Mouse (Mus musculus) testis, adult 2 months (tissue): ENCODE measurements around the gene Slc30a4. TPM values are rescaled to one million over a fixed set of nuclear protein-coding genes. Genes with fewer than 3 reads are reported as not detected.

Experiments
- H3K27ac ChIP-seq: fragments of 200-500 bp; 2 replicates; pipeline ENCODE4 v1.5.1; 2012; ENCODE audit warnings: low read depth, low read length; ENCODE audit not compliant: control insufficient read depth, insufficient read depth
- H3K27me3 ChIP-seq: fragments of 200-500 bp; 2 replicates; pipeline ENCODE4 v1.6.1; 2012; ENCODE audit warnings: mild to moderate bottlenecking, low read length, moderate library complexity; ENCODE audit not compliant: control insufficient read depth, insufficient read depth
- H3K36me3 ChIP-seq: fragments of 200-500 bp; 2 replicates; pipeline ENCODE4 v1.6.1; 2012; ENCODE audit warnings: mild to moderate bottlenecking, low read length; ENCODE audit not compliant: control insufficient read depth, insufficient read depth
- H3K4me1 ChIP-seq: fragments of 200-500 bp; 2 replicates; pipeline ENCODE4 v1.6.1; 2012; ENCODE audit warnings: low read length; ENCODE audit not compliant: control insufficient read depth, insufficient read depth
- H3K4me3 ChIP-seq: fragments of 200-500 bp; 2 replicates; pipeline ENCODE4 v1.5.1; 2012; ENCODE audit warnings: low read depth, mild to moderate bottlenecking, low read length, moderate library complexity, mixed read lengths; ENCODE audit not compliant: control insufficient read depth
- CTCF ChIP-seq: fragments of 200-500 bp; IDR thresholded peaks from 2 replicates; pipeline ENCODE4 v1.5.1; 2012; ENCODE audit warnings: low read depth, mild to moderate bottlenecking, inconsistent platforms, low read length, moderate library complexity; ENCODE audit not compliant: control insufficient read depth, insufficient read depth, insufficient replicate concordance
- POLR2A ChIP-seq: fragments of 200-500 bp; IDR thresholded peaks from 2 replicates; pipeline ENCODE4 v1.6.1; 2012; ENCODE audit warnings: low read depth, mild to moderate bottlenecking, inconsistent platforms, low read length, moderate library complexity; ENCODE audit not compliant: control insufficient read depth
- polyA plus RNA-seq: library from polyadenylated mRNA; depleted of rRNA; stranded (reverse); fragments of >200 nt; gene quantifications from 2 replicates; pipeline ENCODE4 v1.2.3, GENCODE M21; 2012; rRNA removed

Gene Slc30a4
- polyA plus RNA-seq = 34.9 and 39.5 TPM in 2 replicates

GRCm38 (mm10) chr2:122702181-122703036 is at the start of gene Slc30a4:
Slc30a4 (minus strand) TSS chr2:122702663.
- TF ChIP-seq POLR2A (peak; percentile 44; the same call in 1 of the 2 replicates), CTCF (no peak)
- Histone ChIP-seq H3K27ac (peak within 1 kb of the TSS; percentile 89), H3K4me3 (peak within 1 kb of the TSS; percentile 98), H3K36me3 (no peaks in the 10 kb centered on the region), H3K4me1 (peaks cover 2% of the 10 kb centered on the region), H3K27me3 (no peaks in the 10 kb centered on the region)

GRCm38 (mm10) chr2:122746461-122746860 is 44.0 kb upstream of the Slc30a4 start:
- Histone ChIP-seq H3K27me3 (no peaks in the 10 kb centered on the region), H3K36me3 (no peaks in the 10 kb centered on the region; the same call in 1 of the 2 replicates), H3K27ac (no peak overlapping the region), H3K4me1 (no peaks in the 10 kb centered on the region), H3K4me3 (no peak overlapping the region)
- TF ChIP-seq CTCF (no peak), POLR2A (no peak)

- H3K27ac ChIP-seq = peak overlapping the region; percentile 84
- H3K27me3 ChIP-seq = no peaks in the 10 kb centered on the region
- peak overlapping the region; percentile 95 for H3K4me3 ChIP-seq
- TF ChIP-seq CTCF = no peak
- H3K4me1 ChIP-seq = no peaks in the 10 kb centered on the region; the same call in none of the 2 replicates
- no peaks in the 10 kb centered on the region for H3K36me3 ChIP-seq
These were observed 36.6 kb upstream of the Slc30a4 start for GRCm38 (mm10) chr2:122739023-122739422.

GRCm38 (mm10) chr2:122737894-122738830 is 35.7 kb upstream of the Slc30a4 start, which contains the start of gene Bloc1s6:
Bloc1s6 (plus strand) TSS chr2:122738503.
- H3K27me3 ChIP-seq = no peaks in the 10 kb centered on the region
- TF ChIP-seq POLR2A (peak; percentile 90), CTCF (no peak)
- H3K4me3 ChIP-seq = peak within 1 kb of the TSS; percentile 95
- no peaks in the 10 kb centered on the region; the same call in none of the 2 replicates for H3K4me1 ChIP-seq
- peak within 1 kb of the TSS; percentile 92 for H3K27ac ChIP-seq
- H3K36me3 ChIP-seq = no peaks in the 10 kb centered on the region

- H3K4me3 ChIP-seq = no peak overlapping the region
- H3K4me1 ChIP-seq = no peaks in the 10 kb centered on the region; the same call in 1 of the 2 replicates
- TF ChIP-seq POLR2A (no peak), CTCF (no peak)
- no peaks in the 10 kb centered on the region for H3K27me3 ChIP-seq
- no peak overlapping the region for H3K27ac ChIP-seq
- no peaks in the 10 kb centered on the region for H3K36me3 ChIP-seq
These were observed 29.0 kb upstream of the Slc30a4 start for GRCm38 (mm10) chr2:122731456-122731855.

GRCm38 (mm10) chr2:122725604-122726003 is 23.1 kb upstream of the Slc30a4 start:
- H3K4me1 ChIP-seq = peaks cover 2% of the 10 kb centered on the region; the same call in 1 of the 2 replicates
- H3K4me3 ChIP-seq = no peak overlapping the region
- H3K27ac ChIP-seq = no peak overlapping the region
- H3K36me3 ChIP-seq = no peaks in the 10 kb centered on the region
- no peaks in the 10 kb centered on the region for H3K27me3 ChIP-seq
- TF ChIP-seq CTCF (peak; percentile 76; the same call in 1 of the 2 replicates), POLR2A (no peak)

GRCm38 (mm10) chr2:122720564-122720963 is 18.1 kb upstream of the Slc30a4 start:
- H3K4me3 ChIP-seq = no peak overlapping the region
- no peaks in the 10 kb centered on the region for H3K36me3 ChIP-seq
- TF ChIP-seq POLR2A (no peak), CTCF (no peak)
- no peaks in the 10 kb centered on the region for H3K4me1 ChIP-seq
- no peak overlapping the region for H3K27ac ChIP-seq
- H3K27me3 ChIP-seq = no peaks in the 10 kb centered on the region
